Mouse (Mus musculus) G1E (cell line): Measurements from ENCODE around the gene Glce.

Experiments
- CTCF ChIP-seq: IDR thresholded peaks from 2 replicates; pipeline ENCODE4 v1.5.1; 2012; ENCODE audit warnings: low read depth, low read length, inconsistent platforms, mixed read lengths
- POLR2AphosphoS5 ChIP-seq: IDR thresholded peaks from 2 replicates; pipeline ENCODE4 v1.6.1; 2012; ENCODE audit warnings: low read depth, low read length, inconsistent platforms; ENCODE audit not compliant: insufficient replicate concordance

DNA sequence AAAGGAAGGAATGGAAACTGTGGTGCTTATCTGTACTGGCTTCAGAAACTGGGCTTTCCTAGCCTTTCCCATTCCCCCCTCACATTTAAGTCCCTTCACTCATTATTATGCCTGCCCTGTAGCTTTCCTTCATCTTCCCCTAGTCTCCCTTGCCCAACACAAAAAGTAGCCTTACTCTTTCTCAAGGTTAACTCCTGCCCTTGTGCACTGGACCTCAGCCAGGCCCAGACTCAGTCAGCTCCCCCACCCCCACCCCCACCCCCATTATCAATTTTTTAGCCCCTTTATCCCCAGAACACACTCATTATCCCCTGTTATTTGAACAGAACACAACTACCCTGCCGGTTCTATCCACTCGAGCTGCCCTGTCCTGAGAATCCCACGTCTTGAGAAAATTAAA lies 1.0 kb upstream of the Glce start:
- TF ChIP-seq CTCF (no peak), POLR2AphosphoS5 (no peak)
